Mouse (Mus musculus) limb, embryonic 11.5 days (tissue): ENCODE measurements around the gene Fgf12. TPM values are rescaled to one million over a fixed set of nuclear protein-coding genes. Genes with fewer than 3 reads are reported as not detected.

Experiments used
- ATAC-seq: fragments of 200-750 bp; cut with Nextera tagmentation; 2 replicates; pipeline ENCODE4 v1.8.0; 2017; ENCODE audit warnings: low read depth; ENCODE audit not compliant: insufficient number of reproducible peaks, low FRiP score, low TSS enrichment
- DNase-seq: peaks from one replicate; pipeline ENCODE4 v3.0.0-alpha.2; 2015; ENCODE audit warnings: low spot score
- H3K27ac ChIP-seq: fragments of 300-500 bp; sonication (generic); replicated peaks from 2 replicates; pipeline ENCODE4 v1.5.1; 2014; ENCODE audit warnings: low read depth, mild to moderate bottlenecking, low read length
- H3K27me3 ChIP-seq: fragments of 300-500 bp; sonication (generic); 2 replicates; pipeline ENCODE4 v1.6.1; 2014; ENCODE audit warnings: mild to moderate bottlenecking, low read length, mixed read lengths; ENCODE audit not compliant: control insufficient read depth, insufficient read depth
- H3K36me3 ChIP-seq: fragments of 300-500 bp; sonication (generic); 2 replicates; pipeline ENCODE4 v1.6.1; 2014; ENCODE audit warnings: mild to moderate bottlenecking, low read length, moderate library complexity, mixed read lengths; ENCODE audit not compliant: control insufficient read depth, insufficient read depth
- H3K4me1 ChIP-seq: fragments of 300-500 bp; sonication (generic); 2 replicates; pipeline ENCODE4 v1.6.1; 2014; ENCODE audit warnings: low read length, mixed read lengths; ENCODE audit not compliant: control insufficient read depth, insufficient read depth
- H3K4me2 ChIP-seq: fragments of 300-500 bp; sonication (generic); 2 replicates; pipeline ENCODE4 v1.6.1; 2014; ENCODE audit warnings: low read depth, mild to moderate bottlenecking, moderate library complexity; ENCODE audit not compliant: severe bottlenecking
- H3K4me3 ChIP-seq: fragments of 300-500 bp; sonication (generic); 2 replicates; pipeline ENCODE4 v1.5.1; 2014; ENCODE audit warnings: low read depth, low read length
- H3K9ac ChIP-seq: fragments of 300-500 bp; sonication (generic); 2 replicates; pipeline ENCODE4 v1.6.1; 2014; ENCODE audit warnings: mild to moderate bottlenecking, low read length
- H3K9me3 ChIP-seq: fragments of 300-500 bp; sonication (generic); 2 replicates; pipeline ENCODE4 v1.6.1; 2016; ENCODE audit warnings: low read length; ENCODE audit not compliant: control insufficient read depth
- WGBS: fragments of 180-500 bp; shearing (Covaris S2); extraction: QIAGEN DNeasy Blood & Tissue Kit; methylation state at CpG from one replicate; pipeline ENCODE4 v1.1.7; 2014; 5-methylcytosine and 5-hydroxymethylcytosine counted together
- polyA plus RNA-seq: library from polyadenylated mRNA; unstranded; fragments of >200 nt; fragmentation: Nextera tagmentation; extraction: Ambion mirVana; gene quantifications from 2 replicates; pipeline ENCODE4 v1.2.1, GENCODE M21; 2014

The Fgf12 gene
- polyA plus RNA-seq, 1 experiment from 2014 or later, result 1.0 TPM

DNA sequence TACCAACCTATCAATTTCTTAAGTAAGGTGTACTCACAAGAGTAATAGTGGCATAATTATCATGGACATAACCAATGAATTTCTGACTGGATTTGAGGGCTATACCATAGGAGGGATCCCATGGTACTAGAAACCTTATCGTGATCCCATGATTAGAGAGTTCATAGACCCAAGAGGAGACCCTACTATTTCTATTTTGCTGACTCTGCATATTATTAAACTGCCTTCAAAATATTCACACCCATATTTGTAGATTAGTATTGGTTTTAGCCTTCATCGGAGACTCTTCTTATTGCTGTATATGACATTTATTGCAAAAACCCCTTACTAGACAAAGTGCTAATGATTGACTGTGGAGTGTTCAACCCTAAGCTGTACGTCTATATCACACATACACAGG lies 107.8 kb downstream of the Fgf12 start:
- H3K36me3 ChIP-seq, result no peaks in the 10 kb centered on the region
- H3K27ac ChIP-seq, result no peak overlapping the region
- H3K4me2 ChIP-seq, result no peak overlapping the region
- 91% methylated on average over 3 of the region's 3 CpGs for WGBS
- no peaks in the 10 kb centered on the region for H3K27me3 ChIP-seq
- no peak overlapping the region for H3K4me3 ChIP-seq
- DNase-seq, result no peak
- ATAC-seq, result no peak
- H3K9me3 ChIP-seq, result no peaks in the 10 kb centered on the region
- no peak overlapping the region for H3K9ac ChIP-seq
- no peaks in the 10 kb centered on the region for H3K4me1 ChIP-seq

- Histone ChIP-seq H3K36me3 (no peaks in the 10 kb centered on the region), H3K27me3 (no peaks in the 10 kb centered on the region), H3K4me1 (no peaks in the 10 kb centered on the region), H3K9me3 (no peaks in the 10 kb centered on the region), H3K4me3 (no peak overlapping the region), H3K4me2 (no peak overlapping the region), H3K27ac (no peak overlapping the region), H3K9ac (no peak overlapping the region)
- 65% methylated on average over 5 of the region's 5 CpGs for whole genome bisulfite sequencing
- ATAC-seq, result no peak
- no peak for DNase-seq
These were observed 121.1 kb downstream of the Fgf12 start for GRCm38 (mm10) chr16:28631721-28632120.

DNA sequence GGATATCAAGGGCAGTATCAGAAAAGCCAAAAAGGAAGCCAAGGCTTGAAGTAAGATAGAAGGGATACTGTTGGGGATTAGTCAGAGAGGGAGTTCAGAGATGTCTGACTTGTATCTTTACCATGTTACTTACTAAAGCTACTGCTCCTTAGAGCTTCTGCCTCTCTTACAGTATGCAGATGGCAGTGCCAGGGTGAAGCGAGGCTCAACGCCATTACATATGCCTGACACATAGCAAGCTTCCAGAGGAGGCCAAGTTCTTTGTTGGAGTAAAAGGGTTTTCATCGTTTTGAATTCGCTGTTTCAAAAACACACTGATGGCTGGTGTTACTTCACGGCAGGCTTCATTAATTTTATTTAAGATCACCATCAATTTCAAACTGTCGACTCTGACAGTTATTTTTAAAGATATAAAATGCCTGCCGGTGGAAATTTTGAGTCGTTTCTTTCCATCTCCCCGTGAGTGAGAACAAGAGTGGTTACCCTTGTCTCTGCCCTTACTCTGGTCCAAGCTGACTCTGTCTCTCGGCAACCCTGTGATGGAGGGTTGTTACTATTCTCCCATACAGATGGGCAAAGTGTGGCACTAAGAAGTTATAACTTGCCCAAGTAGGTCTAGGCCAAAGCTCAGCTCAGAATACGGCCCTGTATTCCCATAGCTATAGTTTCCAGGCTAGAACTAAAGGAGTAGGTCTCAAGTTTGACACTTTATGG lies 121.9 kb downstream of the Fgf12 start:
- Histone ChIP-seq H3K27me3 (no peaks in the 10 kb centered on the region), H3K9me3 (no peaks in the 10 kb centered on the region), H3K27ac (no peak overlapping the region), H3K4me1 (no peaks in the 10 kb centered on the region), H3K4me3 (no peak overlapping the region), H3K4me2 (no peak overlapping the region), H3K36me3 (no peaks in the 10 kb centered on the region), H3K9ac (no peak overlapping the region)
- no peak for ATAC-seq
- DNase-seq, result no peak
- 84% methylated on average over 11 of the region's 11 CpGs for WGBS

GRCm38 (mm10) chr16:28626259-28626658 lies 126.6 kb downstream of the Fgf12 start:
- H3K27me3 ChIP-seq, result no peaks in the 10 kb centered on the region
- no peaks in the 10 kb centered on the region for H3K9me3 ChIP-seq
- H3K4me1 ChIP-seq, result no peaks in the 10 kb centered on the region
- H3K9ac ChIP-seq, result no peak overlapping the region
- no peak overlapping the region for H3K27ac ChIP-seq
- H3K36me3 ChIP-seq, result no peaks in the 10 kb centered on the region
- 88% methylated on average over 6 of the region's 6 CpGs for WGBS
- ATAC-seq, result no peak
- DNase-seq, result no peak
- H3K4me2 ChIP-seq, result no peak overlapping the region
- no peak overlapping the region for H3K4me3 ChIP-seq

DNA sequence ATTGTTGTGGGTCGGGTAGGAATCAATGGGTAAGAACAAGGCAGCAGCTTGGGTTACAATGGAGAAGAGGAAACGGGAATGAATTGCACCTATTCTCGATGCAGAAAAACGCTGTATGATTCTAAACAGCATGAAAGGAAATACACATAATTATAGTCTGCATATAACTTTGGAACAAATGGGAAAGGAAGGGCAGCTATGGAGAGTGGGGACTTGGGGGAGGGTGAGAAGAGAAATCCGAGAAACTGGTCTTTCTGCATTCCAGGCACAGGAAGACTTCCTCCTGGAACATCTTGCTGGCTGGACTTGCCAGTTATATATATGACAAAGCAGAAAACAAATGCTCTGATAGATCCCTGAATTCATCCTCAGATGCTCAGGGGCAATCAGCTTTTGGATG lies 127.2 kb downstream of the Fgf12 start:
- H3K27me3 ChIP-seq, result no peaks in the 10 kb centered on the region
- no peaks in the 10 kb centered on the region for H3K9me3 ChIP-seq
- H3K36me3 ChIP-seq, result no peaks in the 10 kb centered on the region
- H3K4me1 ChIP-seq, result no peaks in the 10 kb centered on the region
- H3K27ac ChIP-seq, result no peak overlapping the region
- no peak overlapping the region for H3K4me2 ChIP-seq
- no peak overlapping the region for H3K9ac ChIP-seq
- DNase-seq, result no peak
- WGBS, result 74% methylated on average over 5 of the region's 5 CpGs
- no peak overlapping the region for H3K4me3 ChIP-seq
- ATAC-seq, result no peak

GRCm38 (mm10) chr16:28614412-28614811 lies 138.5 kb downstream of the Fgf12 start:
- Histone ChIP-seq H3K36me3 (no peaks in the 10 kb centered on the region), H3K9me3 (no peaks in the 10 kb centered on the region), H3K4me3 (no peak overlapping the region), H3K9ac (no peak overlapping the region), H3K27me3 (no peaks in the 10 kb centered on the region), H3K4me2 (no peak overlapping the region), H3K4me1 (peaks cover 7% of the 10 kb centered on the region; the same call in 1 of the 2 replicates), H3K27ac (no peak overlapping the region)
- DNase-seq, result no peak
- 69% methylated on average over 3 of the region's 3 CpGs for WGBS
- ATAC-seq, result no peak

DNA sequence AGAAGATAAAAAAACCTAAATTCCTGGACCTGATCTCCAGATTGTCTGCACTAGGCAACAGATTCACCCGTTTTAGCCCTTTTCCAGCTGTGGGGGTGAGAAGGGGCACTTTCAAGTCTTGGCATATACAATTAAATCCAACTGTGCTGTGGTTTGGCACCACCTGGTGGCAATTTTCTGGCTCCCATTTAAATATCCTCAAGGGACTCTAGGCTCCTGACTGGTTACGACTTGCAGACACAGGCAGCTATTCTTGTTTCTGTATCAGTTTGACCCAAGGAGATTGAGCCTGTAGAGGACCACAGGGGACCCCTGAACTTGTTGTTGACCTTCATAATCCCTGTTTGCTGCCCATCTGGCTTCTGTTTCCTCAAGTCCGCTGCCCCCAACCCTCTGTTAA lies 141.9 kb downstream of the Fgf12 start:
- Histone ChIP-seq H3K27me3 (no peaks in the 10 kb centered on the region), H3K4me1 (peaks cover 7% of the 10 kb centered on the region; the same call in 1 of the 2 replicates), H3K36me3 (no peaks in the 10 kb centered on the region), H3K4me3 (no peak overlapping the region), H3K4me2 (peak overlapping the region; percentile 10; the same call in 1 of the 2 replicates), H3K27ac (no peak overlapping the region), H3K9ac (no peak overlapping the region), H3K9me3 (no peaks in the 10 kb centered on the region)
- DNase-seq (peak; percentile 82), ATAC-seq (0 out of 2 replicates have a peak, but pooled peaks have one; percentile 68)
- 5% methylated on average over 3 of the region's 3 CpGs for WGBS

DNA sequence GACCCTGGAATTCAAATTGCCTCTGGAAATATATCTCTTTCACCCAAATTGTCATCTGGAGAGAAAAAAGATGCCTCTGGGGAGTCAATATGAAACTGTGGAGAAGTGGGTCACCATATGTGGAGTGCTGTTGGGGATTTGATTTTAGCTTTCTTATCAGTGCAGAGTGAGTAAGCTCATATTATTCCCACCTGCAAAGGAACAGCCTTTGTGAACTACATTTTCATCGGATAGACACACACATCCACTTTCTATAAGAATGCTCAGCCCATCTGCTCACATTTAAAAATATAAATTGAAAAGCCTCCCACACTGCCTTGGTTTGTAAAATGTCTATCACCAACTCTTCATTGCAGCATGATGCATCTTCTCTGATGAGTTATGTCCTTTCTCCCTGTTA lies 149.7 kb downstream of the Fgf12 start:
- H3K4me2 ChIP-seq, result no peak overlapping the region
- H3K4me3 ChIP-seq, result no peak overlapping the region
- H3K4me1 ChIP-seq, result no peaks in the 10 kb centered on the region
- no peaks in the 10 kb centered on the region for H3K27me3 ChIP-seq
- H3K36me3 ChIP-seq, result no peaks in the 10 kb centered on the region
- no peaks in the 10 kb centered on the region for H3K9me3 ChIP-seq
- 82% methylated on average over 1 of the region's 1 CpGs for WGBS
- H3K27ac ChIP-seq, result no peak overlapping the region
- DNase-seq (no peak), ATAC-seq (no peak)
- H3K9ac ChIP-seq, result no peak overlapping the region

DNA sequence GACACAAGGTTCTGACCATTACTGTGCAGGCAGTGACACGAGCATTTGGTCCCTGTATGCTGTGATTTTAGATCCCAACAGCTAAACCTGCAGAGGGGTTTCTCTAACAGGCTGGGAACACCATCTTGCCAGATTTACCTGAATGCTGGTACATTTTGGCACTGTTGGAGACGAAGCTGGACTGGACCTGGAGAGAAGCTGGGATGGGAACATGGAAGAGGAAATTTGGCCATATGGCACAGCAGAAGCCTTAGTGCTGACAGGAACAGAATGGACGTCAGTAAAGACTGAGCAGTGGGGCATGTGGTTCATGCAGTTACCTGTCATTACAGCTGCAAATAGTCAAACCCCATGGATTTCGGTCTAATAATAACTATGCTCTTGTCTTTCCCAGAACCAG lies 151.1 kb downstream of the Fgf12 start:
- no peaks in the 10 kb centered on the region for H3K36me3 ChIP-seq
- no peak overlapping the region for H3K27ac ChIP-seq
- no peaks in the 10 kb centered on the region for H3K27me3 ChIP-seq
- DNase-seq, result no peak
- H3K9ac ChIP-seq, result no peak overlapping the region
- no peak overlapping the region for H3K4me2 ChIP-seq
- no peak for ATAC-seq
- no peaks in the 10 kb centered on the region for H3K9me3 ChIP-seq
- no peak overlapping the region for H3K4me3 ChIP-seq
- no peaks in the 10 kb centered on the region for H3K4me1 ChIP-seq
- 82% methylated on average over 4 of the region's 4 CpGs for WGBS
